Mouse (Mus musculus): Measurements from ENCODE around the gene Gfap. TPM values are rescaled to one million over a fixed set of nuclear protein-coding genes. Genes with fewer than 3 reads are reported as not detected.

Gene Gfap
- polyA plus RNA-seq, 1 experiment from 2014 or later: 0.15 TPM

- peak overlapping the region in 1 of 2 experiments; percentile 81; a peak in 1 of 4 replicates for H3K27ac ChIP-seq (replicated peaks in 1 of 2; ENCODE audit: control insufficient read depth in 1 of 2, insufficient read depth in 1 of 2, low read depth in 2 of 2, low read length in 2 of 2)
- peak overlapping the region; percentile 89 for H3K9ac ChIP-seq (ENCODE audit: low read length)
- WGBS: 12% methylated on average over 13 of the region's 13 CpGs
- peak overlapping the region; percentile 77 to 82 for H3K4me3 ChIP-seq (ENCODE audit: control insufficient read depth in 1 of 2, insufficient read depth in 1 of 2, low read depth in 1 of 2, low read length in 2 of 2)
- peaks cover 16 to 32% of the 10 kb centered on the region in 2 experiments for H3K4me1 ChIP-seq (ENCODE audit: control insufficient read depth in 2 of 2, insufficient read depth in 2 of 2, low read length in 2 of 2)
- peak overlapping the region; percentile 90 for H3K4me2 ChIP-seq (ENCODE audit: low read length)
- H3K9me3 ChIP-seq (ENCODE audit: control insufficient read depth, low read length): no peaks in the 10 kb centered on the region
- H3K27me3 ChIP-seq (ENCODE audit: control insufficient read depth, insufficient read depth, low read length): peaks cover 4% of the 10 kb centered on the region; the same call in 1 of the 2 replicates
- H3K36me3 ChIP-seq (ENCODE audit: control insufficient read depth, insufficient read depth, low read length): peaks cover 12% of the 10 kb centered on the region
- ATAC-seq (ENCODE audit: insufficient number of reproducible peaks, insufficient read depth, low FRiP score, low read depth): no peak
Observed at GRCm38 (mm10) chr11:102881314-102882198, 19.2 kb downstream of the Gfap start.

DNA sequence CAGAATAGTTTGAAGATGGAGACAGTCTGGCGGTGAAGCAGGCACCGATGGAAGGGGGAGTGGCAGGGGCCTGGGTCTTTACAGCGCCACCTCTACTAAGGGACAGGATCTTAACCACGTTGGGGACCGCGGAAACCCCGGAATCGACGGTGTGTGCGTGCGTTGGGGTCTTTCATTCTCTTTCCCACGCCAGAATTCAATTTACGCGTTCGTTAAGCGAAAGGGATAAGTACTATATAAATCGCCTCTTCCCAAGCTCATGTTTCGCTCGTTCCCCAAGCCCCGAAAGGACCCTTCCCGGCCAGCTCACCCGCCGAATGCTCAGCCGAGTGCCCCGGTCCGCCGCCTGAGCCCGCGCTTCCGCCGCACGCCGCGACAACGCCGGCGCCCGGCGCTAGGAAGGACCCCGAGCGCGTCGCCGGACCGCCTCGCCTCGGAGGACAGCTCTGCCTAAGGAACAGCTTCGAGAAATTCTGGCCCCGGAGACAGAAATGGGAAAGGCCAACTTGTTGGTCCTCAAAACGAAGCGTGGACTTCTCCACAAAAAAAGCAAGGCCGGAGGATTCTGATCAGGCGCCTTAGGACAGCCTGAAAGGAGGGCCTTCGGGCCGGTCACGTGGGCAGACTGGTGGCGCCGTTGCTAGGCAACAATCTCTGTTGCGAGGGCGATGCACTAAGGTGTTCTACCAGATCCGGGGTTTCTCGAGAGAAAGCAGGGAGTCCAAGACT lies 20.0 kb downstream of the Gfap start, which contains the start of the genes Eftud2 and Ccdc103:
Eftud2 (minus strand) TSS at position 401 of the 729 bp plus-strand sequence.
Ccdc103 (plus strand) TSS at position 620 of the 729 bp plus-strand sequence.
- H3K27ac ChIP-seq (replicated peaks in 1 of 2; ENCODE audit: control insufficient read depth in 1 of 2, insufficient read depth in 1 of 2, low read depth in 2 of 2, low read length in 2 of 2): peak within 1 kb of the TSS; percentile 81 to 90
- peak within 1 kb of the TSS; percentile 77 to 82 for H3K4me3 ChIP-seq (ENCODE audit: control insufficient read depth in 1 of 2, insufficient read depth in 1 of 2, low read depth in 1 of 2, low read length in 2 of 2)
- under 1% methylated on average over 62 of the region's 62 CpGs for WGBS
- peak within 1 kb of the TSS; percentile 90 for H3K4me2 ChIP-seq (ENCODE audit: low read length)
- peaks cover 4% of the 10 kb centered on the region; the same call in 1 of the 2 replicates for H3K27me3 ChIP-seq (ENCODE audit: control insufficient read depth, insufficient read depth, low read length)
- H3K36me3 ChIP-seq (ENCODE audit: control insufficient read depth, insufficient read depth, low read length): peaks cover 20% of the 10 kb centered on the region
- ATAC-seq (ENCODE audit: insufficient number of reproducible peaks, insufficient read depth, low FRiP score, low read depth): peak; percentile 73
- H3K4me1 ChIP-seq (ENCODE audit: control insufficient read depth in 2 of 2, insufficient read depth in 2 of 2, low read length in 2 of 2): peaks cover 16 to 32% of the 10 kb centered on the region in 2 experiments
- no peaks in the 10 kb centered on the region for H3K9me3 ChIP-seq (ENCODE audit: control insufficient read depth, low read length)
- H3K9ac ChIP-seq (ENCODE audit: low read length): peak within 1 kb of the TSS; percentile 89

DNA sequence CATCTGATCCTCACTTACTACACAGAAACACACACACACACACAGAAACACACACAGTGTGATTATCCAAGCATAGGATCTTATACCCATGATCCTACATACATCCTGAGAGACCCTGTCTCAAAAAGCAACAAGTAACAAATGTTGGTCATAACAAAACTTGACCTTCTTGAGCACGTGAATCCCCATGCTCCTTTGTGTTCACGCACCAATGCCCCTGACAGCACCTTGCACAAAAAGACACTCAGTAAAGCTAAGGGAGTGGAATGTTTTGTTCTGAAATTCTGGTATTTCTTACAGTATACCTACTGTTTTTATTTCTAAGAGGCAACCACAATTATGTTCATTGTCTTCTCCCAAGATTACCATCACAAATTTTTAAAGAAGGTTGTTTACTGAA lies 21.2 kb downstream of the Gfap start:
- Histone ChIP-seq H3K27ac (replicated peaks in 1 of 2; ENCODE audit: control insufficient read depth in 1 of 2, insufficient read depth in 1 of 2, low read depth in 2 of 2, low read length in 2 of 2) (no peak overlapping the region), H3K4me2 (ENCODE audit: low read length) (peak overlapping the region; percentile 90; the same call in 1 of the 2 replicates), H3K4me3 (ENCODE audit: control insufficient read depth in 1 of 2, insufficient read depth in 1 of 2, low read depth in 1 of 2, low read length in 2 of 2) (no peak overlapping the region), H3K36me3 (ENCODE audit: control insufficient read depth, insufficient read depth, low read length) (peaks cover 32% of the 10 kb centered on the region), H3K4me1 (ENCODE audit: control insufficient read depth in 2 of 2, insufficient read depth in 2 of 2, low read length in 2 of 2) (peaks cover 6 to 23% of the 10 kb centered on the region in 2 experiments), H3K9ac (ENCODE audit: low read length) (peak overlapping the region; percentile 89), H3K9me3 (ENCODE audit: control insufficient read depth, low read length) (no peaks in the 10 kb centered on the region), H3K27me3 (ENCODE audit: control insufficient read depth, insufficient read depth, low read length) (peaks cover 4% of the 10 kb centered on the region; the same call in 1 of the 2 replicates)
- ATAC-seq (ENCODE audit: insufficient number of reproducible peaks, insufficient read depth, low FRiP score, low read depth): no peak
- WGBS: 81% methylated on average over 2 of the region's 2 CpGs

- no peak overlapping the region for H3K4me3 ChIP-seq (ENCODE audit: control insufficient read depth in 1 of 2, insufficient read depth in 1 of 2, low read depth in 1 of 2, low read length in 2 of 2)
- H3K27ac ChIP-seq (replicated peaks in 1 of 2; ENCODE audit: control insufficient read depth in 1 of 2, insufficient read depth in 1 of 2, low read depth in 2 of 2, low read length in 2 of 2): no peak overlapping the region
- no peak overlapping the region for H3K4me2 ChIP-seq (ENCODE audit: low read length)
- peaks cover 0 to 7% of the 10 kb centered on the region in 2 experiments; a peak in 2 of 4 replicates for H3K4me1 ChIP-seq (ENCODE audit: control insufficient read depth in 2 of 2, insufficient read depth in 2 of 2, low read length in 2 of 2)
- WGBS: 79% methylated on average over 7 of the region's 7 CpGs
- ATAC-seq (ENCODE audit: insufficient number of reproducible peaks, insufficient read depth, low FRiP score, low read depth): no peak
- H3K9ac ChIP-seq (ENCODE audit: low read length): no peak overlapping the region
- peaks cover 61% of the 10 kb centered on the region for H3K36me3 ChIP-seq (ENCODE audit: control insufficient read depth, insufficient read depth, low read length)
- H3K9me3 ChIP-seq (ENCODE audit: control insufficient read depth, low read length): no peaks in the 10 kb centered on the region
- H3K27me3 ChIP-seq (ENCODE audit: control insufficient read depth, insufficient read depth, low read length): no peaks in the 10 kb centered on the region
Observed at GRCm38 (mm10) chr11:102874801-102875334, 25.8 kb downstream of the Gfap start.

DNA sequence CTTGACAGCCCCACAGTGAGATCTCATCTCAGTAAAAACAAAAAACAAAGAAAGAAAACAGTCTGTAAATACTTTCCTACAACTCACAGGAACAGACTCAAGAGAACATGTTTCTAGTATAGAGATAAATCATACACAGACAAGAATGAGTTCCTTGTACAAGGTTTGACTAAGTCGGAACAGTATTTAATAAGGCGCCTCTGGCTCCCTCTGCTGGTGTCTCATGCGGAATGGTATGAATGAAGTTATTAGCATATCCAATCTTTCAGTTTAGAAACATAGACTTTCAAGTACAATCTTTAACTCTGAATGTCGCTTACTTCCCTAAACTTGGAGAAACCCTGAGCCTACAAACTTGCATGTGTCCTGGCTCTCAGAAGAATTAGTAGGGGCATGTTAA lies 36.4 kb downstream of the Gfap start:
- no peak overlapping the region for H3K4me3 ChIP-seq (ENCODE audit: control insufficient read depth in 1 of 2, insufficient read depth in 1 of 2, low read depth in 1 of 2, low read length in 2 of 2)
- no peak overlapping the region for H3K4me2 ChIP-seq (ENCODE audit: low read length)
- H3K27ac ChIP-seq (replicated peaks in 1 of 2; ENCODE audit: control insufficient read depth in 1 of 2, insufficient read depth in 1 of 2, low read depth in 2 of 2, low read length in 2 of 2): no peak overlapping the region
- peaks cover 94% of the 10 kb centered on the region for H3K36me3 ChIP-seq (ENCODE audit: control insufficient read depth, insufficient read depth, low read length)
- peaks cover 4% of the 10 kb centered on the region in 2 experiments; a peak in 3 of 4 replicates for H3K4me1 ChIP-seq (ENCODE audit: control insufficient read depth in 2 of 2, insufficient read depth in 2 of 2, low read length in 2 of 2)
- no peak overlapping the region for H3K9ac ChIP-seq (ENCODE audit: low read length)
- H3K27me3 ChIP-seq (ENCODE audit: control insufficient read depth, insufficient read depth, low read length): no peaks in the 10 kb centered on the region
- H3K9me3 ChIP-seq (ENCODE audit: control insufficient read depth, low read length): no peaks in the 10 kb centered on the region
- no peak for ATAC-seq (ENCODE audit: insufficient number of reproducible peaks, insufficient read depth, low FRiP score, low read depth)
- WGBS: 33% methylated on average over 4 of the region's 4 CpGs

GRCm38 (mm10) chr11:102859933-102860332 lies 40.8 kb downstream of the Gfap start:
- no peak overlapping the region for H3K4me2 ChIP-seq (ENCODE audit: low read length)
- H3K9ac ChIP-seq (ENCODE audit: low read length): no peak overlapping the region
- H3K27me3 ChIP-seq (ENCODE audit: control insufficient read depth, insufficient read depth, low read length): no peaks in the 10 kb centered on the region
- peaks cover 88% of the 10 kb centered on the region for H3K36me3 ChIP-seq (ENCODE audit: control insufficient read depth, insufficient read depth, low read length)
- WGBS: 87% methylated on average over 8 of the region's 8 CpGs
- H3K9me3 ChIP-seq (ENCODE audit: control insufficient read depth, low read length): no peaks in the 10 kb centered on the region
- H3K4me3 ChIP-seq (ENCODE audit: control insufficient read depth in 1 of 2, insufficient read depth in 1 of 2, low read depth in 1 of 2, low read length in 2 of 2): no peak overlapping the region
- H3K27ac ChIP-seq (replicated peaks in 1 of 2; ENCODE audit: control insufficient read depth in 1 of 2, insufficient read depth in 1 of 2, low read depth in 2 of 2, low read length in 2 of 2): no peak overlapping the region
- ATAC-seq (ENCODE audit: insufficient number of reproducible peaks, insufficient read depth, low FRiP score, low read depth): no peak
- H3K4me1 ChIP-seq (ENCODE audit: control insufficient read depth in 2 of 2, insufficient read depth in 2 of 2, low read length in 2 of 2): no peaks in the 10 kb centered on the region

- H3K4me3 ChIP-seq (ENCODE audit: control insufficient read depth in 1 of 2, insufficient read depth in 1 of 2, low read depth in 1 of 2, low read length in 2 of 2): no peak overlapping the region
- no peak overlapping the region for H3K9ac ChIP-seq (ENCODE audit: low read length)
- H3K4me2 ChIP-seq (ENCODE audit: low read length): no peak overlapping the region
- no peak for ATAC-seq (ENCODE audit: insufficient number of reproducible peaks, insufficient read depth, low FRiP score, low read depth)
- no peak overlapping the region for H3K27ac ChIP-seq (replicated peaks in 1 of 2; ENCODE audit: control insufficient read depth in 1 of 2, insufficient read depth in 1 of 2, low read depth in 2 of 2, low read length in 2 of 2)
- H3K9me3 ChIP-seq (ENCODE audit: control insufficient read depth, low read length): no peaks in the 10 kb centered on the region
- H3K4me1 ChIP-seq (ENCODE audit: control insufficient read depth in 2 of 2, insufficient read depth in 2 of 2, low read length in 2 of 2): no peaks in the 10 kb centered on the region
- H3K27me3 ChIP-seq (ENCODE audit: control insufficient read depth, insufficient read depth, low read length): no peaks in the 10 kb centered on the region
- 93% methylated on average over 11 of the region's 11 CpGs for WGBS
- H3K36me3 ChIP-seq (ENCODE audit: control insufficient read depth, insufficient read depth, low read length): peaks cover 89% of the 10 kb centered on the region
Observed at GRCm38 (mm10) chr11:102858951-102859350, 41.8 kb downstream of the Gfap start.

Measured in heart, embryonic 14.5 days (tissue).